Mouse (Mus musculus): ENCODE data around the gene Sertad4.

Sertad4 gene

DNA sequence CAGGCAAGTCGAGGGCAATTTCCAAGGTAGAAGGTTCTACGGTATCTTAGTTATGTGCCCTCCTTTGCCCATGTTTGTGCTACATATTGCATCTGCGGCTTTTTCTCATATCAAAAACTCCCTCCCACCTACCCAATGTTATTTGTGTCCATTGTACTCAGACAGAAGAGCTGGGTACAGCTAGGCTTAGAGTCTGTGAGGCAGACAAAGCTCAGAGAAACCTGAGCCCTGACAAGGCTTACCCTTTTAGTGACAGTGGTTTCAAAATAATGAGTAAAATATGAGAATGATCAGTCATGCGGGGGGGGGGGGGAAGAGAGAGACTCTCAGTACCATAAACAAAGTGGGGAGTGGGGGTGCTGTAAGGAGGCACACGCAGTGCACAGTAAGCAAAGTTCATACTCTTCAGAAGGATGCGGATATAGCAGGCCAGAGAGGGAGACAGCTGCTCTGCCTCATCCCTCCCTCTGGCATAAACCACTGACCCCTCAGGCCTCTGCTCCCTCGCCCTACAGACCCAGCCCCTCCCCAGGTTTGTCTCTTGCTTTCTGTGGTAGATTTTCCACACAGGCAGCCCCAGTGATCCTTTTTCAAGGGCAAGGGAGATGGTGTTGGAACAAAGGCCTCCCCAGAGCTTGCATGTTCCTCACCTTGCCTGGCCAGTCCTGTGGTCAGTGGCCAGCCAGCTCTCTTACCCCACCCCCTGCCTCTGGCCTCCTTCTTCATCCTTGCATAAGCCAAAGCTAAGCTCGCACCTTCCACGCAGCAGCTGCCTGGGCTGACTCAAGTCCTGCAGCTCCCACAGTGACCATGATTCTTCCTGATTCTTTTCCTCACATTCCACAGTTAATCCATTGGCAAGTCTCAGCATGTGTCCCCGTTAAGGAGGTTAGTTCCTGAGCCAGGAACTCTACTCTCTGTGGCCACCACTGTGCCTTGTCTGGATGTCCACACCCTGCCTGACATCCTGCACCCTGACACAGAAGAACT lies 49.1 kb downstream of the Sertad4 start:
- DNase-seq (ENCODE audit: low read depth, low spot score), result no peak

DNA sequence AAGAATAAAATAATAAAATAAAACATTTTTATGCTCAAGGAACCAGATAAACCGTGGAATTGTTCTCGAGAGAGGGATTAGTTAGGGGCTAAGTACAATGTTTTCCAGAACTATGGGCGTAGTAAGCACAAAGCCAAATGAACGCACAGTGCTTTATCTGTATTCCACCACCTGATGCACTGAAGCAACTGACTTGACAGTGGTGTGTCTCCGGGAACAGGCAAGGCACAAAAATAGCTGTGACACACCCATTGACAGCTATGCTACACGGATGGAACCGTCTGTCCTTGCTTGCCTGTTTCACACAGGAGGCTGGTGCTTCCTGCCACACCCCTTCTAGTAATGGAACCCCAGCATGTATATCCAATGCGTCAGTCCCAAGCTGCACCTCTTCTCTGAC lies 55.2 kb downstream of the Sertad4 start:
- DNase-seq (ENCODE audit: low read depth, low spot score), result no peak

DNA sequence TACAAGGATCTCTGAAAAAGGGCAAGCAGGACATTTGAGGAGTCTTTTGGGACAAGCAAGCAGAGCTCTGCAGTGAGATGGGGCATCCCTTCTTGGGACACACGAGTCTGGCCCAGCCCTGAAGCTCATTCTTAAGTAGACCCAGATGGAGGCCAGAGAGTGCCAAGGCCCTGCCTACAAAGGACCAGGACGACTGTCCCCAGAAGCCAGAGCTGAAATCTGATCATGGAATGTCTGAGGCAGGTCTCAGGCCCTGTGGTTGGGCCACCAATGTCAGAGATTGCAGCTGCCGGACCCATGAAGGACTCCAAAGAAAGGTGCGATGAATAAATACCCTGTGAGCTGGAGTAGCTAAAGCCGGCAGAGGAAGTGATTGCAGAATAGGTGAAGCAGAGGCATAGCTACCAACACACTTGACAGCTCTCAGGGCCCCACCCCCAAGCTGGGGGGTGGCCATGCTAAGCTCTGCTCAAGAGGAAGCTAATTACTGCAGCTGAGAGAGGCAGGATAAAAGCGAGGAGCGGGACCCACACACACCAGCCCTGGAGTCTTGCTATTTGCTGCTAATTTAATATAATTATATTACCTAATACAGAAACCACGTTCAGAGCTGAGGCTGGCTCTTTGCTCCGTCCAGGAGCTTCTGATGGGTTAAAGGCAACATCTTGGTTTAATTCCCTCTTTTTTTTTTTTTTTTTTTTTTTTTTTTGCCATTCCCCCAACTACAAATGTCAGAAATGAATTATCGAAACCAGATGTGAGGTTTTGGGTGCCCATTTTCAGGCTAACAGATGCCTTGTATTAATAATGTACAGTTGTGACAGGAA lies 56.2 kb downstream of the Sertad4 start:
- no peak for DNase-seq (ENCODE audit: low read depth, low spot score)

DNA sequence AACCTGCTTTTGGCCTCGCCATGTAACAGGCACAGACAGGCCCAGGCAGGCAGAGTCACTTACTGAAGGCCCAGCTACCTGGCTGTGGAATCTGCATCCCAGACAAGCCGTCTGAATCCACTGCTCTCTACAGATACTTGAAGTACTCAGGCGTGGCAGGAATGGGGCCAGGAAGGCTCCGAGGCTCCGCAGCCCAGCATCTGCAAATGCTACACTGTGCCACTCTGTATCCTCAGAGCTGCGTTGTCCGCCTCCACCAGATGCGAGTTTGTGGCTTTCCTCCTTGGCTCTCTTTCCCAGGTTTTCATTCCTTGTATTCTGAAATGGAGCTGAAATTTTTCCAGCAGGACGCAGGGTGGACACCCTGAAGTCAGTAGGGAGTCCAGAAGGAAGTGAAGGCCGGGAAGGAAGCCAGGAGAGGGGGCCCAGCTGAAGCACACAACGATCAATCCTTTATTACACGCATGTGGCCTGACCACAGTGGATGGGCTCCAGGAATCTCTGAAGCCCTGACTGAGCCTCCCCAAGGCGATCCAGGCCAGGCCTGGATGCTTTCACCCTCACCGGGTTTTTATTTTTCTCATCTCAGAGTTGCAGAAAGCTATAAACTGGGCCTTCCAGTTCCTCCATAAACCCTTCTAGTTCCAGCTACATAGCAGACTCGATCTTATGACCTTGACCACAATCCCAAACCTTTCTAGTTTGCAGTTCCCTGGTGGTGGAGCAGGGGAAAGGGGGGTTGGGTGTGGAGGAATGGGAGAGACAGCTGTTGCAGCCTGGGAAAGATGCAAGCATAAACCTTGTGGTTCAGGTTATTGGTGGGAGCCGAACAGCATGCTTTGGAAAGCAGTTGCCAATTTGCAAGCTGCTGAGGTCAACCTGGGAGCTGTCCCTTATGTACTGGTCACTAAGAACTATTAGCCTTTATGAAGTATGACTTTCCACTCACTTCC lies 57.1 kb downstream of the Sertad4 start:
- no peak for DNase-seq (ENCODE audit: low read depth, low spot score)

DNA sequence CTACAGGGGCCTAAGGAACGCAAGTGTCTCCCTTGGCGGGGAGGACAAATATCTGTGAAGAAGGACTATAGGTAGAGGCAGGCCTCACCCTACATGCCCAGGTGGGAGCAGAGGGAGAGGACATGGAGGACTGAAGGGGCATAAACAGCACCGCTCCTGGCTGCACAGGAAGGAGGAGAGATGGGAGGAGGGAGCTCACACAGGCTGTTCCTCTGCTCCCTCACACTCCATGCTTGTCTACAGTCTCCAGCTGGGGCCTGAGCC lies 58.6 kb downstream of the Sertad4 start:
- no peak for DNase-seq (ENCODE audit: low read depth, low spot score)

DNA sequence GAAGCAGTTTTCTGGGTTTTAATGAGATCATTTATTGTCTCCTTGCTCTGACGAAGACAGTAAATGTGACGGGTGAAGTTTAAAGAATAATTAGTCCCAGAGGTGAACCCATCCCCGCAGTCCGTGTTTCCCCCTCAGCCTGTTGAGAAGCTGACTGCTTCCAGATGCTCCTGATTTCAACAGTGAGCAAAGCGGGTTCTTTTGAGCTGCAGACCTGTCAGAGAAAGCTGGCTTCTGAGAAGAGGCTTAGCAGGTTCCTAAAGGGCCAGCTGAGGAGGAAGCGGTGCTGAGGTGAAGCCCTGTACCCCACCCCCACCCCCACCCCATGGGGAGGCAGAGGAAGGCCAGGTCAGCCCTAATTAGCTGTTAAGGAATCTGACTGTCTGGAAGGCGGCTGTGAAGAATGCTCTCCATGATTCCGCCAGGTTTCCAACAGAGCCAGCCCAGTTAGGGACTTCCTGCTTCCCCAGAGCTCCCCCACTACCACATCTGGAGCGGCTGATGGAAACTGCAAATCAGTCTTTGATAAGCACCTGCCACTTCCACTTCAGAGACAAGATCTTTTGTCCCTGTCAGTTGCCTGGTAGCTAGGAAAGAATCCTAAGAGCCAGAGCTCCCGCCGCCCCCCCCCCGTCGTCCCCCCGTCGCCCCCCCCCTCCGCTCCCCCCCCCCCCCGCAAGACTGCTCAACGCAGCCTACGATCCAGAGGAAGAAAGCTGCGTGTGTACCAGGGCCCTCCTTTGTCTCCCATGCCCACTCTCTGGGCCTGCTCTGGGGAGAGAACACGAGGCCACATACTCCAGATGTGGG lies 59.1 kb downstream of the Sertad4 start:
- peak; percentile 37 for DNase-seq (ENCODE audit: low read depth, low spot score)

DNA sequence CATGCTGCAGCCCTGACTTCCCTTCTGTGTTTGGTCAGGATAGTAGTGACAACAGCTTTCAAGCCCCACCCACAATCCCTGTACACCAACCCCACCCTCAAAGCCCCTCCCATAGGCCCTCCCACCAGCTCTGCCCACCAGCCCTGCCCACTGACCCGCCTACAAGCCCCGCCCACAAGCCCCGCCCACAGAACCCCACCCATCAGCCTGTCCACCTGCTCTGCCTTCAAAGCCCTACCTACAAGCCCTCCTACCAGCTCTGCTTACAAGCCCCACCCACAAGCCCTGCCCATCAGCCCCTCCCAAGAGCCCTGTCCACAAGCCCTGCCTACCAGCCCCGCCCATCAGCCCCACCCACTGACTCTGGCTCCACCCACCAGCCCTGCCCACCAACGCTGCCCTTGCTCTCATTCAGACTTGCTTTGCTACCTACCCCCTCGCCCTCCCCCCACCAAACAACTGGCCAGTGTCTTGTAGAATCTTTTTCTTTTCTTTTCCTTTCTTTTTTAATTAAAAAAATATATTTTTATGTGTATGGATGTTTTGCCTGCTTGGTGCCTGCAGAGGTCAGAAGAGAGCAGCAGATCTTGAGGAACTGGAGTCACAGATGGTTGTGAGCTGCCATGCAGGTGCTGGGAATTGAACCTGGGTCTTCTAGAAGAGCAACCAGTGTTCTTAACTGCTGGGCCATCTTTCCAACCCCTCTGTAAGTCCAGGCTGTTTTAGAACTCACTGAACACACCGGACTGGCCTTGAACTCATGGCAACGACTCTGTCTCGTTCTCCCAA lies 60.4 kb downstream of the Sertad4 start:
- DNase-seq (ENCODE audit: low read depth, low spot score), result peak; percentile 85
